ENCODE assay signal across 1 mouse cellular context in genomic region chr5:136116784-136117112, GRCm38 (mm10).
A peak's percentile ranks its signal among the peaks of the same experiment; 100 is the strongest.
TF ChIP-seq lines count a peak whose summit lies in the region.

No protein-coding gene starts in this region.

TF ChIP-seq in MEL, 35 proteins besides CTCF, POLR2A, EP300 and RAD21 (continued from another document):
- TF ChIP-seq USF2 (IDR thresholded peaks at IDR 0.05; ENCODE audit: borderline replicate concordance in 1 of 2, insufficient read depth in 1 of 2, low read depth in 1 of 2, low read length in 2 of 2) (no peak), MAX (IDR thresholded peaks at IDR 0.05; ENCODE audit: low read length) (peak; percentile 77; the same call in 1 of the 2 replicates), CHD2 (IDR thresholded peaks at IDR 0.05; ENCODE audit: low read length) (no peak)
